Mouse (Mus musculus): ENCODE measurements at regions not wholly inside any gene's neighbourhood (a gene's known extent, or its start where the extent isn't known, plus 50 kb on each side); places are given as distances from the start of the nearest gene placed in this dataset.

DNA sequence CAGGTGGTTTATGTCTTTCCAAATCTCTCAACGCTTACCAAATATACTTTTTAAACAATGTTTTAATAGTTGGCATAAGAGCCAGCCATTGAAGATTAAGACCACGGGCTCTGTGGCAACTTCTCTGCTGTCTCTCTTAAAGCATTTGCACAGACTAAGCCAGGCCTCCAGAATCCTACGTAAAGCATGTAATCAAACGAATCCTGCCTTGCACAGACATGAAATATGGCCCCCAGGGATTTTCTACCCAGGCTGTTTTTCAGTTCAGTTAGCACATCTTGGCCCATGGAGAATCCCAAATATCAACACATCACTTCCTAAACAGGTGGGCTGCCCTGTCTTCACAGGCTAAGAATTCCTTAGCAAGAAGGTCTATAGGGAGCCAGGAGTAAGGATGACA is 108.9 kb upstream of the Map1b start:
- DNase-seq, result no peak

- no peak for DNase-seq
Observed at GRCm38 (mm10) chr13:99618332-99618731, 102.0 kb upstream of the Map1b start.

- DNase-seq, result no peak
Observed at GRCm38 (mm10) chr13:99617457-99617856, 101.1 kb upstream of the Map1b start.

DNA sequence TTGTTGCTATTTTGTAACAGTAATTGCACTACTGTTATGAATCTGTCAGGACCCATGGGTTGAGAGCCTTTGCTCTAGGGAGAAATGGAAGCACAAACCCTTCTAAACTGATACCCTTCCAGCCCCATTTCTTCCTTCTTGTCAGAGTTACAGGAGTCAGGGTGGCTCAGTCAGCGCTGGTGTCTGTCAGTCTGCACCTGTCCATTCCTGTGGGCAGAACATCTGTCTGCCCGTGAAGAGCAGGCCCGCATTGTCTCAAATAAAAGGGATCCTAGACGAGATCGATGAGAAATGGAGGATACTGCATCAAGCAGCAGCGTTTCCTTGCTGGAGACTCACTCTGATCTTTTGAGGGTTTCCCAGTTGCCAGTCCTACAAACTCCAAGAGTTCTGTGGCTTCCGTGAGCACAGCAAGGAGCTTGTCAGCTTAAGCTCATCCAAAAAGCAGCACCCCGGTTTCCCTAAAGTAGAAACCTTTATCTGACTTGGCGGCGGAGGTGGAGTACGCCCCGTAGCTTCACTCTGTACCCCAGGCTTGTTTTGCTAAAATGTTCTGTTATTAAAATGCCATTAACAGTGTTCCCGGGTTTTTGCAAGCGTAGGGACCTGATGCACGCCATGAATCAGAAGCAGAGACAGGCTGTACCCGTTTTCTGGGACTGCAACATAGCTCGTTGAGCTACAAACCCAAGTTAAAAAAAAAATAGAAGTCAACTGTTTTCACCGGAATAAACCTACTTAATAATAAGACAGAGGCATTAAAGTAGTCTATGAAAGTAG is 95.6 kb upstream of the Map1b start:
- DNase-seq, result no peak

DNA sequence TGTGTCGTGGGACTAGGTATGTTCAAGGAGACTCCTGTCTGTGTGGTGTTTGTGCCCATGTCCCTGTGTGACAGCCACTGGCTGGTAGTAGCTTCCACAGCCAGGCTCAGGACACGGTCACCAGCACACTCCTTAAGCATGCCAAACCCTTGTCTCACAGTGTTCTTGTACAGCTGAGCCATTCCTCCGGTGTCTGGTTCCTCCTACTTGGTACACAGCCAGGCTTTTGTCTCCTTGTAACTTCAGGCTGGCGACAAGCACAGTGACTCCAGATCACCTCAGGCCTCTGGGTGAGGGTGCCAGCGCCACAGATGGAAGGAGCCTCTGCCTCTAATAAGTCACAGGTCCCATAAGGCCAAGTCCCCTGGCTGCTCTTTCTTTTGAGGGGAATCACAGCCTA is 94.2 kb upstream of the Map1b start:
- DNase-seq, result no peak

GRCm38 (mm10) chr13:99609151-99610146 is 93.1 kb upstream of the Map1b start:
- DNase-seq, result no peak

DNA sequence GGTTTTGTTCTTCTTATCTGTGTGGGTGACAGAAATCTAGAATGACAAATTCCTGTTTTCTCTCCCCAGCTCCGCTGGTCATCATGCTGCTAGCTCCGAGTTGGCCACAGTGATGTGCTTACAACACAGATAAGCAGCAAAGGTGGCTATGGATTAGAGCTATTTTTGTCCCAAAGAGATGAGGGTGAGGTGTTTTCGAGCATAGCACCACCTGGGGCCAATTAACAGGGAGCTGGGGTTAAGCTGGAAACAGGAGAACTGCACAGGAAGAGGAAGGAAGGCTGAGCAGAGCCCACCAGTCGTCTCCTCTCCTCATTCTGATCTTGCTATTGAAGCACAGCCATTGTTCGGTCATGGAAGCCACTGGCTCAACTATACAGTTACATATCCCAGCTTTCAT is 92.3 kb upstream of the Map1b start:
- DNase-seq, result no peak

- DNase-seq, result no peak
Observed at GRCm38 (mm10) chr13:99607208-99607607, 90.9 kb upstream of the Map1b start.

DNA sequence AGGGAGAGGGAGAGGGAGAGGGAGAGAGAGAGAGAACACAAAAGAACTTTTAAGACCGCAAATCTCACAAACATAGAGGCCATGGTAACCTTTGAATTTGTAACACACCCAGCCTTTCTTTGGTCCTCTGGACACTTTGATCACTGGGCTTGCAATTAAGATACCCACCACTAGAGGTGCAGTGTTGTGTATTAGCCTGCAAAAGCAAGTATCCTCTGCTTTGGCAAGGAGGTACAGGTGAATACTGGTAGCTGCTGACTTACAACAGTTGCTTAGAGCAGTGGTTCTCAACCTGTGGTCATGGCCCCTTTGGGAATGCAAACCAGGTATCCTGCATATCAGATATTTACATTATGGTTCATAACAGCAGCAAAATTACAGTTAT is 90.3 kb upstream of the Map1b start:
- DNase-seq, result peak; percentile 10

GRCm38 (mm10) chr13:99605866-99606605 is 89.7 kb upstream of the Map1b start:
- DNase-seq, result no peak

DNA sequence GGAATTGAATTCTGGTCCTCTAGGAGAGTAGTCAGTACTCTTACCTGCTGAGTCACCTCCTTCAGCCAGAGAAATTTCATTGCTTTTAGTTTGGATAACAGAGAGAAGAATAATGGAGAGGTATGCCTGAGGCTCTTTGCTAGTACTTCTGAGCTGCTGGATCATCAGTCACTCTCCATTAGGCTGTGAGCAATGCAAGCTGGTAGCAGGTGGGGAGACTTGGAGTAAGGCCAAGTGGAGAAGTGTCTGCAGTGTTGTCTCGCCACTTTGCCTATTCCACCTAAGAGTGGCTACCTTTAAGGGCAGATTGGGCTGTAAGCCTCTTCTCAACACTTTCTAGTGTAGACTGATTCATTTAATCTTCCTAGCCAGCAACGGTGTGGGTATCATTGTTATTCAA is 81.6 kb upstream of the Map1b start:
- no peak for DNase-seq

- DNase-seq, result no peak
Observed at GRCm38 (mm10) chr13:99593846-99594813, 77.8 kb upstream of the Map1b start.

- no peak for DNase-seq
Observed at GRCm38 (mm10) chr13:99593243-99593635, 76.9 kb upstream of the Map1b start.

GRCm38 (mm10) chr13:99592596-99593242 is 76.4 kb upstream of the Map1b start:
- DNase-seq, result peak; percentile 50

DNA sequence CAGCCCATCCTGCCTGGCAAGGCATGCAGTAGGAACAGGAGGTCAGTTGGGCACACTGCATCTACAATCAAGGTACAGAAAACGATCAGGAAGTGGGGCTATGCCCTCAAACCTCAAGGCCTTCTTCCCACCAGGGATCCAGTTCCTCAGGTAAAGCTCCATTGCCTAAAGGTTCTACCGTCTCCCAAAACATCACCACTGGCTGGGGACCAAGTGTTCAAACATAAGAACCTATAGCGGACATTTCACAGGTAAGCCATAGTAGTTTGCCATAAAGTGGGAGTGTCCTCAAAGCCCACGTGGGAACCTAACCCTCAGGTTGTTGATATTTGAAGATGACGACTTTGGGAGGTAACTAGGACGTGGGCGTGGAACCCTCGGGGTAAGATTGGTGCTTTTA is 72.3 kb upstream of the Map1b start:
- no peak for DNase-seq

- no peak for DNase-seq
Observed at GRCm38 (mm10) chr13:99583841-99584240, 67.5 kb upstream of the Map1b start.

DNA sequence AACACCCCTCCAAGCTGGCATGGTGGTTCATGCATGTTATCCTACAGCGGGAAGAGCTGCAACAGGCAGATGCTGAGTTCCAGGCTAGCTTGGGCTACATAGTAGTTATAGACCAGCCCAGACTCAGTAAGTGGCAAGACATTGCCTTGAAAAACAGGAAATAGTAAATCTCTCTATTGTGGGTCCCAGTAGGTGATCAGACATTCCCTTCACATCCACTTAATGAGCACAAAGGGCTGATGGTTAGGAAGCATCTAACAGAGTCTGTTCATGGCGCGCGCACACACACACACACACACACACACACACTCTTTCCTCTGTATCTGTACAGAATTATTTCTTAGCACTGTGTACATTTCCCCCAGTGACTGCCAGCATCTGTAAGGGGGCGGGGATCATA is 64.0 kb upstream of the Map1b start:
- no peak for DNase-seq

GRCm38 (mm10) chr13:99579596-99580175 is 63.3 kb upstream of the Map1b start:
- DNase-seq, result no peak

- DNase-seq, result no peak
Observed at GRCm38 (mm10) chr13:99577686-99578085, 61.3 kb upstream of the Map1b start.

DNA sequence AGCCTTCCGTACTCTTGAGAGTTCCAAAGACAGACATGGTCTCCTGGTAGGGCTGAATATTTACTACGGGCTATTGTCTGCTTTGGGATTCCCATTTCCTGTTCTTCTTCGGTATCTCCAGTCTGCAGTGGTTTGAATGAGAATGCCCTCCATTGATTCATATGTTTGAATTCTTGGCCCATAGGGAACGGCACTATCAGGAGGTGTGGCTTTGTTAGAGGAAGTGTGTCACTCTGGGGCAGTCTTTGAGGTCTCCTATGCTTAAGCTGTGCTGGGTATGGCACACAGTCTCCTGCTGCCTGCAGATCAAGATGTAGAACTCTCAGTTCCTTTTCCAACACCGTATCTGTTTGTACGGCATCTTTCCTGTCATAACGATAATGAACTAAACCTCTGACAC is 56.7 kb upstream of the Map1b start:
- no peak for DNase-seq

- DNase-seq, result no peak
Observed at GRCm38 (mm10) chr13:99572381-99572780, 56.0 kb upstream of the Map1b start.

Measured in lung, postnatal 14 days (tissue).